Mouse (Mus musculus): ENCODE results near the gene Hist2h2aa1.
A peak's percentile ranks its signal among the peaks of the same experiment; 100 is the strongest.
"Not testable (repeated sequence)": the region's sequence is repeated elsewhere in the genome, so short reads cannot be mapped to it uniquely, and the experiment has no call there.

The Hist2h2aa1 gene

GRCm38 (mm10) chr3:96251787-96252186, 6.5 kb downstream of the Hist2h2aa1 start:
- DNase-seq (ENCODE audit: low read depth, low spot score) = no peak

DNA sequence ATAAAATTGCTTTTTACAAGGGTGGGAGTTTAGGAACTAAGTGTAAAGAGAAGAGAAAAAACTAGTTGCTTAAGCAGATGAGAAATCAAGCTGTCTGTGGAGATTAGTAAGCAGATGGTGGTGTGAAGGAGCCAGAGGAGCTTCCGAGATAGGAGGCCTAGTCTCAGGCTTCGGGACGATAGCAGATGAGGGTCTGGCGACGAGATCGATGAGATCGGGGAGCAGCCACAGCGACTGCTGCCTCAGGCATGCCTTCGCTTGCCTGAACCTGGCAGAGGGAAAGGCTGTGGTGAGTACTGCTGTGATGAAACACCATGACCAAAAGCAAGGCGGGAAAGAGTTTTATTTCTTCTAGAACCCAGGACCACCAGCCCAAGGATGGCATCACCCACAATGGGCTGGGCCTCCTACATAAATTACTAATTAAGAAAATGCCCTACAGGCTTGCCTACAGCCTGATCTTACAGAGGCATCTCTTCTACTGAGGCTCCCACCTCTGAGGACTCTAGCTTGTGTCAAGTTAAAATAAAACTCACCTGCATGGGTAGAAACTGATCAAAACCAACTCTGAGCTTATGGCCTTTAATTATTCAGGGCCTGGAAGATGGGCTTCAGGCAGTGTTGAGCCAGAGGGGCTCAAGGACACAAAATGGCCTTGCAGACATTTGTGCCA, 9.5 kb downstream of the Hist2h2aa1 start:
- no peak for DNase-seq (ENCODE audit: low read depth, low spot score)

DNA sequence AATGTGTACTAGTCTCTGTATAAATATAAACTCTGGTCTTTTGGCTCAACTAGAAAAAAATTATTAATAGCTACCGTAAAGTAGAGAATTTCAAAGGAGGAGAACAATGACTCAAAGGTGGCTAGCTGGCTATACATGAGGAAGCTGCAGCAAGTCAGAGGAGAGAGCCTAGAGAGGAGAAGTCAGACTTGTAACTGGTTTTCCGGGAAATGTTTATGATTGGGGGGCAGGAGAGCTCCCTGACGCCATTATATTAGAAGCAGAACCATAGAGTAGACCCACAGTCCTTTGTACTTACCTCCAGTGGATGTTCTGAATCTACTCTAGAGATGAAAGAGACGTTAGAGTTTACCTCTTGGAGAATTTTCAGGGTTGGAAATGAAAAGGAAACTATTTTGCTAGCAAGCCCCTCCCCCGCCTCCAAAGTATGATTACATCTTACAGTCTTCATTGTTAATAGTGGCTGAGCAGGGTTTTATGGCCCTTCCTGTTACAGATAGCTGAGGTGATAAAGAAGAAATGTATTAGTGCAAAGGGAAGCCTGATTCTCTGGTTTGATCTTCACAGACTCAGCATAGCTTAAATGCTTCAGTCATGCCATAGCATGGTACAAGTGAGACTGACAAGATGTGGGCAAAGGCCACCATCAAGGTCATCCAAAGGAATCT, 10.8 kb downstream of the Hist2h2aa1 start:
- DNase-seq (ENCODE audit: low read depth, low spot score) = no peak

DNA sequence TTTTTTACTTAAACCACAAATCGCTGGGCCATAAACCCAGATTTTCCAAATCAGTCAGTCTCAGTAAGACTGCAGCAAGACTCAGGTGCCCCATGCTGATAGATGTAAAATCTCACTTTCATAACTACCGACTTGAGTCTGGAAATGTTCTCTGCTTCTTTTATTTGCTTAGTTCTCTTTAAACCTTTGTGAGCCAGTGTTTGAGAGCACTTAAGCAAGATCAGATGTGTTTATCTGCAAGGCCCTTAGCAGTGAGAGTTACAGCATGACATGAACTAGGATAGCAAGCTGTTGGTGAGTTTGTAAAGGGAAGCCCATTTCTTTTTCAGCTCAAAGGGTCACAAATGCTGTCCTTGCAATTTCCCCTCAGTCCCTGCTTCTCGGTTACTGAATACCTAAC, 11.9 kb downstream of the Hist2h2aa1 start:
- DNase-seq (ENCODE audit: low read depth, low spot score) = no peak

DNA sequence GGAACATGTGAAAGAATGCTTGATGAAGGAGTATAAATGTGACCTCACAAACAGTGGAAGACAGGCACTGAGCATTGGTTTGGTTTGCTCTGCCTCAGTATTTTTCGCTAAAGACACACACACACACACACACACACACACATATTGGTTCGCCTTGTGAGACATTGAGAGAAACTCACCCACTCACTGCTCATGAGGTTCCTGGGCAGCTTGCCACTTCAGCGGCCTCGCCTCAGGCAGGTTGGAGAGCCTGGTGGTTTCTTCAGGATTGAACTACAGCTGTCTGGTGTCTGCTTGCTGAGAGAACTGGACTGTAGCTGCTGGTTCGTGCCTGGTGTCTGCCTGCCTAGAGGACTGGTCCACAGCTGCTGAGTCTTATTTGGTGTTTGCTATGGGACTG, 14.9 kb downstream of the Hist2h2aa1 start:
- DNase-seq (ENCODE audit: low read depth, low spot score) = no peak

DNA sequence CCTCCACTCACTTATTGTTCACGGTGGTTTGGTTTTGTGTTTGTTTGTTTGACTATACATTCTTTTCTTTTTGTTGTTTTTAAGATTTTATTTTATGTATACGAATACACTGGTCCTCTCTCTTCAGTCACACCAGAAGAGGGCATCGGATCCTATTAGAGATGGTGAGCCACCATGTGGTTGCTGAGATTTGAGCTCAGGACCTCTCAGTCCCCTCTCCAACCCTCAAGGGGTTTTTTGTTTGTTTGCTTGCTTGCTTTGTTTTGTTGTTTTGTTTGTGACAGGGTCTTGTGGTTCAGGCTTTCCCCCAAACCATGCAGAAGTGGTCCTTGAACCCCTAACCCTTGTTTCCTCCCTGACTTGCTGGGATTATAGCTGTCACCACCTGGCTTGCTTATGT, 16.3 kb downstream of the Hist2h2aa1 start:
- no peak for DNase-seq (ENCODE audit: low read depth, low spot score)

GRCm38 (mm10) chr3:96262216-96262875, 17.0 kb downstream of the Hist2h2aa1 start:
- DNase-seq (ENCODE audit: low read depth, low spot score) = no peak

DNA sequence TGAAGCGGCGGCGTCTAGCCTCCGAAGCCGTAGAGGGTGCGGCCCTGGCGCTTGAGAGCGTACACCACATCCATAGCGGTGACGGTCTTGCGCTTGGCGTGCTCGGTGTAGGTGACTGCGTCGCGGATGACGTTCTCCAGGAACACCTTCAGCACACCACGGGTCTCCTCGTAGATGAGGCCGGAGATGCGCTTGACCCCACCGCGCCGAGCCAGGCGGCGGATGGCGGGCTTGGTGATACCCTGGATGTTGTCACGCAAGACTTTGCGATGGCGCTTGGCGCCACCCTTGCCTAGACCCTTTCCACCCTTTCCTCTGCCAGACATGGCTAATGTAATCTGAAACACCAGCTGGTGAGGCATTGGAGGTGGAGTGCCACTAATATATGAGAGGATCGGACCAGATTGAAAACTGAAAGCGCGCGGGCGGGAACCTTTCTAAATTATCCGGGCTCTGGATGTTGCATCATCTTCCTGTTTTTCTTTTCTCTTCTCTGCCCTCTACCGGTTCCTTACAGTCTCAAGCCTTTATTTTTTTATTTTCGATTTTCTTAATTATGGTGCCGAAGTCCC, 17.8 kb downstream of the Hist2h2aa1 start, which contains the start of gene Hist2h4:
Hist2h4 (minus strand) TSS at position 333 of the 572 bp plus-strand sequence.
- DNase-seq (ENCODE audit: low read depth, low spot score) = peak; percentile 89

- DNase-seq (ENCODE audit: low read depth, low spot score) = no peak
Observed at GRCm38 (mm10) chr3:96263558-96264403, 18.5 kb downstream of the Hist2h2aa1 start.

DNA sequence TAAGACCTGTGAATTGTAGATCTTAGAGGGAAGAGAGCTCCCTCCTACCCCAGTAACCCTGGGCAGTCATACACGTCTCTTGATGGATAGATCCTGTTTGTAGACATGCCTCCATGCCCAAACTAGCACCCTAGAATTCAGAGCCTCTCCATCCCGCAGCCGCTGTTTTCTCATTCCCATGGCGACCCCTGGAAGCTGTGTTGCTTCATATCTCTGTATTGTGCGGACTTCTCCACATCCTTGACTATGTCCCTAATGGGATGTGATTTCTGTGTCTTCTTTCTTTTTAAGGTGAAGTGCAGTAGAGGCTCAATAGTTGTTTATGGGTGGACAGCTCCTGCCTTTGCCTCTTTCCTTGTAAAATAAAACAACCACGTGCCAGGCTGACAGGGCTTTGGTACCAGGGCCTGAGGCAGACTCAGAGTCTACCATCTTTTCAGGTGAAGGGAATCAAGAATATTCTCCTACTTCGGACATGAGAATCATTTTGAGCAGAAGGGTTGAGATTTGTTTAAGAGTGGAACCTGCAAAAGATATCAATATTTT, 19.2 kb downstream of the Hist2h2aa1 start:
- DNase-seq (ENCODE audit: low read depth, low spot score) = no peak

DNA sequence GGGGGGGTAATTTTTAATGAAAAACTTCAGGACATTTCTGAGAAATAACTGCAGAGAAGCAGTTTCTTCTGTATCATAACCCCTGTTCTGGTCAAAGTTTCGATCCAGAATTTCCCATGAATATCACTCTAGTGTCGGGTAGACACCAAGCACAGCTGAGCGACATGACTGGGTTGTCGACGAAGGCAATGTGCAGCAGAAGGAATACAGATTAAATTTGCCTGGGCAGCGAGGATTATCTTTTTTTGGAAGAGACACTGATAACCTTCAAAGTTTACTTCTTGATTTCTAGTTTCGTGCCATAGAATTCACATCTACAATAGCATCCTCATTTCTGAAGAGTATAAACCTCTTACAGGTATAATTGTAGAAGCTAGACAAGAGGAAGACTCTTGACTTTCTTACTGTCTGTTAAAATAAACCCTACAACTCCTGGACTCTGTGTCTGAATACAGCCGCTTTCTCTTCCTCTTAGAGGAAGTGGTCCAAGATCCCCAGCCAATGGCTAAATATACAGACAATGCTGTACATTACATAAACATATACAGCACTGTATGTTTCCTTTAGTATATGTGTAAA, 20.9 kb downstream of the Hist2h2aa1 start:
- DNase-seq (ENCODE audit: low read depth, low spot score) = no peak

GRCm38 (mm10) chr3:96267541-96267940, 22.2 kb downstream of the Hist2h2aa1 start:
- no peak for DNase-seq (ENCODE audit: low read depth, low spot score)

DNA sequence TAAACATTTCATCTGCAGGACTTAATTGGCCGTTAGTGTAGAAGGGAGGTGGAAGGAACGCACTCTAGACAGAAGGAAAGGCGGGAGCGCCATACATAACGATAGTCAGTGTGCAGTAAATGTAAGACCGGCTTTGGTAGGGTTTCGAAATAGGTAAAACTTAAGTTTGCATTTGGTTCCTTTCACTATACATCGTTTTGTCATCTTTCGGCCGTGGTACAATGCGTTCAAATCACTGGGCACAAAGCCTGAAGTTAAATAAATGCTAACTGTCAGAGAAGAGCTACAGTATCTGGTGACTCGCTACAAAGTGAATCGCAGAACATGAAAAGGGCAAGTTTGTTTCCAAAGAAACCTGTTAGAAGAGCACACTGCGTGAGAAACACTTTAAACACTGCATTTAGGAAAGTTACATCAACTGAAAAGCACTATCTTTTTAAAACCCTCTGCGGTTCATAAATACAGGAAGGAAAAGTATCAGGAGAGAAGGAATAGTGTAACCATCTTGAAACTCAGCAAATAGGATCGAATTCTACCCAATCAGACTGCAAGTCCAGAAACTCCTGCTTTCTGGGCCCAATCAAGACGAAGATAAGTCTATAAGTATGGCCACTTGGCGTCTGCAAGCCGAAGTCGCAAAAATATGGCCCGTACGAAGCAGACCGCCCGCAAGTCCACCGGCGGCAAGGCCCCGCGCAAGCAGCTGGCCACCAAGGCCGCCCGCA, 22.9 kb downstream of the Hist2h2aa1 start, which contains the start of gene Hist2h3b:
Hist2h3b (plus strand) TSS at position 604 of the 725 bp plus-strand sequence.
- DNase-seq (ENCODE audit: low read depth, low spot score) = no peak

- not testable (repeated sequence) for DNase-seq (ENCODE audit: low read depth, low spot score)
Observed at GRCm38 (mm10) chr3:96268776-96269378, 23.6 kb downstream of the Hist2h2aa1 start.

- peak; percentile 86 for DNase-seq (ENCODE audit: low read depth, low spot score)
Observed at GRCm38 (mm10) chr3:96269511-96270474, 24.5 kb downstream of the Hist2h2aa1 start, which contains the start of gene Hist2h2bb. Gene Hist2h2bb (plus strand): TSS chr3:96269752.

GRCm38 (mm10) chr3:96273591-96274465, 28.5 kb downstream of the Hist2h2aa1 start:
- DNase-seq (ENCODE audit: low read depth, low spot score) = no peak

DNA sequence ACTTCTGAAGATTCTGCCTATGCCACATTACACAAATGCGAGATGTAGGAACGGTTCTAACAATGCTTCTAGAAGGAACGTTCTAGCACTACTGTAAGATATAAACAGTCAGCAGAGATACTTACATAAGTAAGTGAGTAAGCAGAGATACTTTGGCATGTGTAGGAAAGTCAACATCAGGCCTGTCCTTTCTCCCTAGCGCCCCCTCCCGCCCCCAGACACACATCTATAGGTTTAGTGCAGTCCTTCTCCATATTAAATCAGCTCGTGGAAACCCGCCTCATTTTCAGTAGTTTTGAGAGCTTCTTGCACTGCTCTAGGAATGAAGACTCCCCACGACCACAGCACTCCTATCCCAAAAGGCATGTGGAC, 32.1 kb downstream of the Hist2h2aa1 start:
- no peak for DNase-seq (ENCODE audit: low read depth, low spot score)
